Mouse (Mus musculus): ENCODE results near the gene Stil. TPM values are rescaled to one million over a fixed set of nuclear protein-coding genes. Genes with fewer than 3 reads are reported as not detected.

Stil gene
- total and polyA plus RNA-seq, 3 experiments: 8.1 to 11.8 (median 9.0) TPM

- Histone ChIP-seq H3K9me3 (replicated peaks; ENCODE audit: low read length) (peaks cover 8% of the 10 kb centered on the region), H3K4me2 (ENCODE audit: insufficient read depth, low read depth, poor library complexity, severe bottlenecking) (no peak overlapping the region), H3K4me1 (ENCODE audit: control insufficient read depth in 1 of 2, insufficient read depth in 2 of 2) (no peaks in the 10 kb centered on the region), H3K4me3 (replicated peaks in 1 of 3; ENCODE audit: low read depth in 2 of 3, low read length in 2 of 3, poor library complexity in 1 of 3) (no peak overlapping the region), H3K36me3 (replicated peaks in 1 of 2; ENCODE audit: control insufficient read depth in 1 of 2, insufficient read depth in 1 of 2, low read length in 1 of 2) (no peaks in the 10 kb centered on the region), H3K27me3 (replicated peaks) (peaks cover 84% of the 10 kb centered on the region), H3K9ac (ENCODE audit: insufficient read depth, low read depth) (no peak overlapping the region), H3K79me2 (replicated peaks; ENCODE audit: control insufficient read depth, extremely low read depth, insufficient read depth, poor library complexity, severe bottlenecking) (no peaks in the 10 kb centered on the region), H3K27ac (ENCODE audit: insufficient read depth, low read depth) (no peak overlapping the region)
- dilution Hi-C loops (cut with MboI; ENCODE audit: extremely low pct_ligation_motif_present, extremely low pct_unique_long_range_greater_than_20kb, low sequenced_read_pairs): no loop called here
- DNase-seq (ENCODE audit: extremely low read depth): no peak
- TF ChIP-seq CHD1 (IDR thresholded peaks at IDR 0.05; ENCODE audit: low read depth, low read length) (no peak), PAX5 (IDR thresholded peaks at IDR 0.05; ENCODE audit: low read length) (no peak), MAX (IDR thresholded peaks at IDR 0.05; ENCODE audit: low read length) (no peak), UBTF (IDR thresholded peaks at IDR 0.05; ENCODE audit: low read depth, low read length) (no peak), ZC3H11A (IDR thresholded peaks at IDR 0.05; ENCODE audit: low read depth, low read length) (no peak), RAD21 (IDR thresholded peaks at IDR 0.05; ENCODE audit: low read depth, low read length) (no peak)
- in situ Hi-C loops (cut with MboI; ENCODE audit: low pct_ligation_motif_present, low pct_unique_long_range_greater_than_20kb, low sequenced_read_pairs): no loop called here
Observed at GRCm38 (mm10) chr4:115055691-115056090, 55.7 kb downstream of the Stil start.

- no peak for DNase-seq (ENCODE audit: extremely low read depth)
- Histone ChIP-seq H3K27ac (ENCODE audit: insufficient read depth, low read depth) (no peak within 1 kb of the TSS), H3K4me1 (ENCODE audit: control insufficient read depth in 1 of 2, insufficient read depth in 2 of 2) (no peaks in the 10 kb centered on the region), H3K9me3 (replicated peaks; ENCODE audit: low read length) (peaks cover 8% of the 10 kb centered on the region), H3K79me2 (replicated peaks; ENCODE audit: control insufficient read depth, extremely low read depth, insufficient read depth, poor library complexity, severe bottlenecking) (no peaks in the 10 kb centered on the region), H3K36me3 (replicated peaks in 1 of 2; ENCODE audit: control insufficient read depth in 1 of 2, insufficient read depth in 1 of 2, low read length in 1 of 2) (no peaks in the 10 kb centered on the region), H3K27me3 (replicated peaks) (peaks cover 83% of the 10 kb centered on the region), H3K4me3 (replicated peaks in 1 of 3; ENCODE audit: low read depth in 2 of 3, low read length in 2 of 3, poor library complexity in 1 of 3) (peak within 1 kb of the TSS in 1 of 3 experiments; percentile 9), H3K4me2 (ENCODE audit: insufficient read depth, low read depth, poor library complexity, severe bottlenecking) (peak within 1 kb of the TSS; percentile 32), H3K9ac (ENCODE audit: insufficient read depth, low read depth) (no peak within 1 kb of the TSS)
- in situ Hi-C loops (cut with MboI; ENCODE audit: low pct_ligation_motif_present, low pct_unique_long_range_greater_than_20kb, low sequenced_read_pairs) (no loop called here), dilution Hi-C loops (cut with MboI; ENCODE audit: extremely low pct_ligation_motif_present, extremely low pct_unique_long_range_greater_than_20kb, low sequenced_read_pairs) (no loop called here)
- TF ChIP-seq ZMIZ1 (IDR thresholded peaks at IDR 0.05; ENCODE audit: low read depth, low read length) (no peak), SMC3 (IDR thresholded peaks at IDR 0.05; ENCODE audit: low read depth, low read length) (no peak), MXI1 (IDR thresholded peaks at IDR 0.05; ENCODE audit: low read depth, low read length) (no peak), KAT2A (IDR thresholded peaks at IDR 0.05; ENCODE audit: insufficient replicate concordance, low read length) (no peak), POLR2AphosphoS2 (IDR thresholded peaks at IDR 0.05; ENCODE audit: low read depth, low read length) (no peak), MAFK (IDR thresholded peaks at IDR 0.05; ENCODE audit: insufficient replicate concordance, low read length) (no peak), ELF1 (IDR thresholded peaks at IDR 0.05; ENCODE audit: low read depth, low read length) (no peak), ZC3H11A (IDR thresholded peaks at IDR 0.05; ENCODE audit: low read depth, low read length) (no peak), NRF1 (IDR thresholded peaks at IDR 0.05; ENCODE audit: low read depth, low read length) (no peak), USF1 (IDR thresholded peaks at IDR 0.05; ENCODE audit: low read depth, low read length) (no peak), UBTF (IDR thresholded peaks at IDR 0.05; ENCODE audit: low read depth, low read length) (no peak), ETS1 (conservative IDR thresholded peaks at IDR 0.05; ENCODE audit: low read depth, low read length) (no peak), IRF4 (IDR thresholded peaks at IDR 0.05; ENCODE audit: low read depth, low read length) (no peak), USF2 (conservative IDR thresholded peaks at IDR 0.05; ENCODE audit: low read depth, low read length) (no peak), GABPA (IDR thresholded peaks at IDR 0.05; ENCODE audit: insufficient replicate concordance, low read depth, low read length) (no peak), TCF12 (IDR thresholded peaks at IDR 0.05; ENCODE audit: low read depth, low read length) (no peak), ZNF384 (IDR thresholded peaks at IDR 0.05; ENCODE audit: low read depth, low read length) (no peak)
Observed at GRCm38 (mm10) chr4:115056371-115056920, 56.5 kb downstream of the Stil start, which contains the start of gene Tal1. Tal1 (plus strand) TSS chr4:115056426.
